Mouse (Mus musculus): ENCODE data around the gene Rsph1.

DNA sequence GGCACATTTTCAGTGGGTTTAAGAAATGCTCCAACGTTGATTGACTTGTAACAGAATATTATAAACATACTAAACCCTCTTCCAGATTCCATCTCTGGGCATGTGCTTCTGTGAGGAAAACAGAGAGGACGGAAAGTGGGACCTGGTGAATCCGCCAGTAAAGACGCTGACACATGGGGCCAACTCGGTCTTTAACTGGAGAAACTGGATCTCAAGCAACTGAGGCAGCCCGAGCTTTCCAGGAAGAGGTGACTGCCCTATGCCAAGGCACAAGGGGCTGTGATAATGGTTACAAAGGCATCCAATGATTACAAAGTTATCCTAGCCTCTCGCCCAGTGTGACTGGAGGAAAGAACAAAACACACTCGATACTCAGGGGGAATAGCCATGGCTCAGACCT is 36.0 kb downstream of the Rsph1 start:
- TF ChIP-seq POLR2AphosphoS2 (IDR thresholded peaks at IDR 0.05; ENCODE audit: insufficient read length, low read depth) (no peak), MAX (IDR thresholded peaks at IDR 0.05; ENCODE audit: low read depth) (no peak), CEBPB (IDR thresholded peaks at IDR 0.05; ENCODE audit: insufficient read depth, poor library complexity, severe bottlenecking) (no peak)
